Mouse (Mus musculus): ENCODE data around the gene Stfa1. TPM values are rescaled to one million over a fixed set of nuclear protein-coding genes. Genes with fewer than 3 reads are reported as not detected.
"Not testable (repeated sequence)": the region's sequence is repeated elsewhere in the genome, so short reads cannot be mapped to it uniquely, and the experiment has no call there.

Gene Stfa1
- 10 to 100 TPM; 15.1 to 20.1 TPM for total RNA-seq (2021)
- long read RNA-seq, experiment 1, transcript Stfa1-202 (3 exons, 617 nt): major isoform, 18 of 22 reads
- long read RNA-seq, experiment 1, partial matches to known transcripts: 0 of 22 reads
- long read RNA-seq, experiment 1, other reads (novel, unspliced or antisense): 4 of 22 reads
- long read RNA-seq, experiment 2, partial matches to known transcripts: 0 of 4 reads
- long read RNA-seq, experiment 2, other reads (novel, unspliced or antisense): 0 of 4 reads

DNA sequence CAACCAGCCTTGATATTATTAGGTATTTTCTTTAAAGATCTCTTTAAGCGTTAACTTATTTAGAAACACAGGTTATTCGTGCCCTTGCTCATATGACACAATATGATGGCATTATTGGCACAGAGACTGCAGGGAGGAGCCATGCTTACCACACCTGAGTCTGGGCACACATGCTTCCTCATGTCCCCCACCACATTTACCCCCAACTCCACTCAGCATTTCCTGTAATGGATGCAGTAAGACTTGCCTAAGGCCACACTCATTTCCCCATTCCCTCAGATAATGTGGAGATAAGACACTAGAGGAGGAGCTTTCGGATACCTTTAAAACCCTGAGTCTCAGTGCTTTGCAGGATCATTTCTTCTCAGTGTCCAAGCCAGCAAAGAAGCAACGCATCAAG lies at the start of gene Stfa1:
Gene Stfa1 (plus strand): TSS at position 156 of the 400 bp plus-strand sequence.
- DNase-seq: not testable (repeated sequence)

GRCm38 (mm10) chr16:36260585-36260984 lies 16.2 kb upstream of the Stfa1 start:
- not testable (repeated sequence) for DNase-seq

GRCm38 (mm10) chr16:36289140-36289539 lies 12.4 kb downstream of the Stfa1 start:
- no peak for DNase-seq

DNA sequence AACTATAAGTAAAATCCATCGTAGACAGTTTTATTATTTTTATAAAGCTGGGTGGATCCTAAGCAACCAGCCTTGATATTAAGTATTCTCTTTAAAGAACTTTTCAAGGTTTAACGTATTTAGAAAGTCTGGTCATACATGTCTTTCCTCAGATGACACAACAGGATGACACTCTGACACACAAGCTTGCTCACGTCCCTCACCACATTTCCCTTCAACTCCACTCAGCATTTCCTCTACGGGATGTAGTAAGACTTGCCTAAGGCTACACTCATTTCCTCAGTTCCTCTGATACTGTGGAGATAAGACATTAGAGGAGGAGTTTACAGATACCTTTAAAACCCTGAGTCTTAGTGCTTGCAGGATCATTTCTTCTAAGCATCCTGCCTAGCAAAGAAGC lies 30.9 kb downstream of the Stfa1 start:
- DNase-seq: no peak

DNA sequence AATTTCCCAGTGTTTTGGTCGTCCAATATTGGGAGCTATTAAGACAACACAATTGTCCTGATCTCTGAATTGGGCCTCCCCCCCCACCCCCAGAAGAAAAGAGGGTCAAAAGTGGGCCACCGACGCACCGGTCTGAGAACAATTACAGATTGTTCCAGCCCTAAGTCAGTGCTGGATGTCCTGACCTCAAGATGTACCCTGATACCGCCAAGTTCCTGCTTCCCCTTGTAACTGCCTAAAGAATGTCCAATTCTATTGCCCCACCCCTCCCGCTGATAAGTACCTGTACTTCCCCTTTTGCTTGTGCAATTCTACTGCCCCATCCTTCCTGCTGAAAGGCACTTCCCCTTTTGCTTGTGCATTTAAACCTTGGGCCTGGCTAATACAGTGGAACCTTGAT lies 39.4 kb downstream of the Stfa1 start:
- not testable (repeated sequence) for DNase-seq

DNA sequence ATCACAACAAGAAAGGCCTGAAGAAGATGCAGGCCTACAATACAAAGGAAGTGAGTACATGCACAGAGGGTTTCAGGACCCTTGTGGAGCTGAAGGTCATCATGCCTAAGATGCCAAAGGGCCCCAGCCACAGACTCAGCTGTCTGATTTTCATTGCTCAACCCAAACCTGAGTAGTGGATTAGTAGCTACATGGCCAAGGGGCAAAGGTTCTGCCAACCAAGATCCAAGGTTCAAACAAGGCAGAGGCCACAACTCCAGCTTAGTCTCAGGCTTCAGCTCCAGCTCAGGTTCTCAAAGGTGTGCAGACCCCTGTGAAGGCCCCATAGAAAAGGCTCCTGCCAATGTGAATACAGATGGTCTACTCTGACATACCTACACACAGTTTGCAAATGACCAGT lies 42.5 kb downstream of the Stfa1 start:
- no peak for DNase-seq

- DNase-seq: no peak
These were observed 57.5 kb downstream of the Stfa1 start, which contains the start of gene BC117090 for GRCm38 (mm10) chr16:36334232-36334631. BC117090 (minus strand) TSS chr16:36334332.

Other genes with a start within 250 kb of the Stfa1 start
- 1 to 10 TPM; 4.3 to 5.3 TPM for gene Wdr5b, start 235.8 kb upstream of the Stfa1 start, total RNA-seq (2021)
- 100 to 1,000 TPM; 181 to 193 TPM for gene Fam162a, start 205.4 kb upstream of the Stfa1 start, total RNA-seq (2021)
- gene Ccdc58, start 205.3 kb upstream of the Stfa1 start, total RNA-seq (2021): 10 to 100 TPM; 57.9 to 74.7 TPM
- gene Csta1, start 145.7 kb upstream of the Stfa1 start, total RNA-seq (2021): not detected
- 1 to 10 TPM; 7.6 to 9.0 TPM for gene Stfa2l1, start 120.1 kb upstream of the Stfa1 start, total RNA-seq (2021)
- gene Gm5483, start 92.7 kb upstream of the Stfa1 start, total RNA-seq (2021): 10 to 100 TPM in 1 of 2 experiments, 1 to 10 TPM in 1; 10.0 to 12.4 TPM
- gene Gm5416, start 66.5 kb upstream of the Stfa1 start, total RNA-seq (2021): not detected
- gene 2010005H15Rik, start 55.5 kb upstream of the Stfa1 start, total RNA-seq (2021): 1 to 10 TPM; 2.3 to 2.6 TPM
- gene BC117090, start 57.4 kb downstream of the Stfa1 start, total RNA-seq (2021): not detected
- 10 to 100 TPM; 18.2 to 24.0 TPM for gene BC100530, start 90.8 kb downstream of the Stfa1 start, total RNA-seq (2021)
- gene Stfa2, start 131.5 kb downstream of the Stfa1 start, total RNA-seq (2021): 10 to 100 TPM in 1 of 2 experiments, 1 to 10 TPM in 1; 7.3 to 11.8 TPM
- gene Stfa3, start 178.4 kb downstream of the Stfa1 start, total RNA-seq (2021): 10 to 100 TPM in 1 of 2 experiments, 1 to 10 TPM in 1; 9.2 to 10.6 TPM

Measured in adrenal gland, postnatal 10 days (tissue).